Mouse (Mus musculus) C2C12 (cell line): Measurements from ENCODE around the gene Ankrd33.

ENCODE experiments used
- CEBPB ChIP-seq: IDR thresholded peaks from one replicate; pipeline ENCODE4 v1.6.1; 2011; ENCODE audit warnings: low read depth, mild to moderate bottlenecking, control low read depth, moderate library complexity
- CTCF ChIP-seq: IDR thresholded peaks from one replicate; pipeline ENCODE4 v1.5.1; 2011; ENCODE audit not compliant: control insufficient read depth, insufficient read depth, insufficient read length
- MYOD1 ChIP-seq: IDR thresholded peaks from one replicate; pipeline ENCODE4 v1.6.1; 2011; ENCODE audit warnings: low read depth; ENCODE audit not compliant: control insufficient read depth, insufficient read length
- MYOG ChIP-seq: IDR thresholded peaks from one replicate; pipeline ENCODE4 v1.6.1; 2011; ENCODE audit not compliant: control insufficient read depth, insufficient read length; ENCODE audit errors: extremely low read depth
- USF1 ChIP-seq: IDR thresholded peaks from one replicate; pipeline ENCODE4 v1.6.1; 2011; ENCODE audit warnings: low read depth, mild to moderate bottlenecking, control low read depth, moderate library complexity

DNA sequence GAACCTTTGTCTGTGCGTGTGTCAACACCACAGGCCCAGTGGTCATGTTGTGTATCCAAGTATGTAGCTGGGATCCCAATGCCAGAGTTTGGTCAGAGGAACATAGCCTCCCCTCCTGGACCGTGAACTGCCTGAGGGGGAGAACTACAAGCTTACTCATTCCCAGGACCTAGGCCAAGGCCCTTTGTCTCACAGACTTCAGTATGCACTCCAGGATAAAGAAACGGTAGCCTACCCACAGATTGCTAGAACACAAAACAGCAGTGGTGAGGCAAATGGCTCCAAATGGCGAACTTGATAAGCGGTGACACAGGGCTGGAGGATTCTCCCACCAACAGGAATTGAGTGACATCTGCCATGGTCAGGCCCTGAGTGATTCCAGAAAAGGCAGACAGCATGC is 48.3 kb downstream of the Ankrd33 start:
- TF ChIP-seq MYOD1, result no peak
- no peak for TF ChIP-seq CTCF
- no peak for TF ChIP-seq CEBPB
- TF ChIP-seq USF1, result no peak
- TF ChIP-seq MYOG, result no peak
